Mouse (Mus musculus): Measurements from ENCODE around the gene Scfd2.

DNA sequence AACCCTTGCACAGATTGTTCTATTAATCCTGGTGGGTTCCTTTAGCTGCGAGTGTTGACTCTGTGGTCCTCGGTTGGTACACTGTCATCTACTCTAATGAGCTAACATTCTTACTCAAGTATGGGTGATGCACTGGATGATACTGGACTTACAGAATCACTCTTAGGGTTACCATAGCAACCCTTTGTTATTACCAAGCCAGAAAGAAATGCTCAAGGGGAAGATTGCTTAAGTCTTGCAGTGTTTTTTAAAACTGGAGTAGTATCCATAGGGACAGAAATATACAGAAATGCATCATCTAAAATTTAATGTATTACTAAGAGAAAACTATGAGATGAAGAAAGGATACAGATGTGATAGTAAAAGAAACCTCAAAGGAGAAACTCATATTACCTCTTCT lies 139.8 kb downstream of the Scfd2 start:
- TF ChIP-seq CTCF (IDR thresholded peaks at IDR 0.05; ENCODE audit: low read depth, low read length) (no peak), POLR2A (IDR thresholded peaks at IDR 0.05; ENCODE audit: borderline replicate concordance, low read depth, low read length) (no peak)
